In the genomic region with DNA sequence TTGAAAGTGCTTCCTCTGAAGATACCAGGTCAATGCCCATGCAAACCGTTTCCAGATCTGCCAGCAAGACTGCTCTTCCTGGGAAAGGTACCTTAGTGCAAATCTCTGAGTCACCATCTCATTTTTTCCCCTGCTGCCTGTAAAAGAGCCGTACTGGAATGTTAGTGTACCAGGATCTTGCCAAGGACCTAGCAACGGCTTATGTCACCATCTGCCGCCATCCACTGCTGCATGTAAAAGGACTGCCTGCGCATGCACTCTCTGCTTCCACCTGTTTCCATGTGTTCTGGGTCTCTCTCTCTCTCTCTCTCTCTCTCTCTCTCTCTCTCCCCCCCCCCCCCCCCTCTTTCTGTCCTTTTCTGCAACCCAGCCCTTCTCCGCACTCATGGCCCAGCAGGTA, we compare ENCODE assay signal across 21 mouse cellular contexts. TPM values are rescaled to one million over a fixed set of nuclear protein-coding genes. Genes with fewer than 3 reads are reported as not detected.
"Had no signal": no experiment of that assay in that cellular context is flagged by ENCODE, and none has a peak within 500 bp of the region (broad histone marks: within the 10 kb centered on the region; RNA-seq: fewer than 3 reads in every experiment).

No protein-coding gene starts in this region.

- H3K27ac ChIP-seq: kidney, embryonic 15.5 days; limb, embryonic 12.5 days; liver, embryonic 13.5 days; lung, embryonic 15.5 days; macrophage; midbrain, embryonic 15.5 days; neural tube, embryonic 12.5 days; stomach, embryonic 15.5 days had no signal

- H3K9me3 ChIP-seq: kidney, embryonic 15.5 days; liver, embryonic 13.5 days; lung, embryonic 15.5 days; midbrain, embryonic 15.5 days; stomach, embryonic 15.5 days had no signal

- H3K27me3 ChIP-seq: kidney, embryonic 15.5 days; limb, embryonic 12.5 days; liver, embryonic 13.5 days; lung, embryonic 15.5 days; megakaryocyte, embryonic 14.5 days; midbrain, embryonic 15.5 days; neural tube, embryonic 12.5 days; stomach, embryonic 15.5 days had no signal

- H3K4me1 ChIP-seq: kidney, embryonic 15.5 days; limb, embryonic 12.5 days; lung, embryonic 15.5 days; midbrain, embryonic 15.5 days; neural tube, embryonic 12.5 days; stomach, embryonic 15.5 days had no signal

- DNase-seq: kidney, adult 2 months; kidney, postnatal 14 days; liver; liver, embryonic 13.5 days; liver, postnatal 0 days; lung, postnatal 14 days; thymus, postnatal 4 days had no signal

- H3K4me3 ChIP-seq: kidney, embryonic 15.5 days; limb, embryonic 12.5 days; liver, embryonic 13.5 days; lung, embryonic 15.5 days; megakaryocyte, embryonic 14.5 days; midbrain, embryonic 15.5 days; neural tube, embryonic 12.5 days; stomach, embryonic 15.5 days had no signal

RNA-seq across cellular contexts. Expression of gene Zfp93, which starts 18.3 kb away (rescaled TPM):
- total RNA-seq: monocyte, adult 5-6 weeks had no signal

RNA-seq across cellular contexts. Expression of gene Zfp108, which starts 33.9 kb away (rescaled TPM):
- total RNA-seq: monocyte, adult 5-6 weeks had no signal

RNA-seq across cellular contexts. Expression of gene Tescl, which starts 45.2 kb away (rescaled TPM):
- total RNA-seq: layer of hippocampus, postnatal 25 days; left cerebral cortex, postnatal 36 days; neutrophil, adult 5-6 weeks had no signal
- polyA plus RNA-seq: liver, embryonic 13.5 days; liver, postnatal 0 days; lung, embryonic 15.5 days; macrophage; midbrain, embryonic 11.5 days; neural tube, embryonic 12.5 days; stomach, embryonic 15.5 days; thymus, postnatal 0 days had no signal
